Mouse (Mus musculus) CH12.LX (cell line): ENCODE measurements around the gene Mt1. TPM values are rescaled to one million over a fixed set of nuclear protein-coding genes. Genes with fewer than 3 reads are reported as not detected.

Experiments used
- DNase-seq: peaks from one replicate; pipeline ENCODE4 v3.0.0-alpha.2; 2013; ENCODE audit errors: extremely low read depth
- H3K27ac ChIP-seq: 2 replicates; pipeline ENCODE4 v1.5.1; 2012; ENCODE audit warnings: low read depth, mild to moderate bottlenecking, control low read depth, moderate library complexity; ENCODE audit not compliant: insufficient read depth
- H3K27me3 ChIP-seq: replicated peaks from 2 replicates; pipeline ENCODE3; 2012; ENCODE audit warnings: inconsistent platforms
- H3K36me3 ChIP-seq, 2 experiments: replicated peaks in 1 of 2; 2 replicates each; pipeline versions ENCODE3 to v1.6.1; 2012; ENCODE audit warnings: inconsistent platforms in 1 of 2, low read length in 1 of 2, mild to moderate bottlenecking in 1 of 2, mixed read lengths in 1 of 2, moderate library complexity in 1 of 2; ENCODE audit not compliant: control insufficient read depth in 1 of 2, insufficient read depth in 1 of 2
- H3K4me1 ChIP-seq, 2 experiments: 2 replicates each; pipeline ENCODE4 v1.6.1; 2012; ENCODE audit warnings: inconsistent platforms in 1 of 2, moderate library complexity in 1 of 2; ENCODE audit not compliant: insufficient read depth in 2 of 2, control insufficient read depth in 1 of 2
- H3K4me2 ChIP-seq: 2 replicates; pipeline ENCODE4 v1.6.1; 2012; ENCODE audit warnings: low read depth, mild to moderate bottlenecking, control low read depth; ENCODE audit not compliant: poor library complexity, insufficient read depth, severe bottlenecking
- H3K4me3 ChIP-seq, 3 experiments: fragments of 150-350 bp in 1 of 3; sonication (generic) in 1 of 3; replicated peaks in 1 of 3; 2 replicates each; pipeline versions ENCODE3 to v1.5.1; 2011 to 2012; ENCODE audit warnings: low read depth in 2 of 3, low read length in 2 of 3, mild to moderate bottlenecking in 2 of 3, moderate library complexity in 2 of 3, control low read depth in 1 of 3, improper control_type of control experiment in 1 of 3, inconsistent platforms in 1 of 3, mixed read lengths in 1 of 3; ENCODE audit not compliant: poor library complexity in 1 of 3
- H3K79me2 ChIP-seq: replicated peaks from 2 replicates; pipeline ENCODE4 v1.6.1; 2012; ENCODE audit warnings: mild to moderate bottlenecking, moderate library complexity; ENCODE audit not compliant: control insufficient read depth, poor library complexity, insufficient read depth, severe bottlenecking; ENCODE audit errors: extremely low read depth
- H3K9ac ChIP-seq: 2 replicates; pipeline ENCODE4 v1.6.1; 2012; ENCODE audit warnings: low read depth, mild to moderate bottlenecking, control low read depth, moderate library complexity; ENCODE audit not compliant: insufficient read depth
- H3K9me3 ChIP-seq: replicated peaks from 2 replicates; pipeline ENCODE3; 2012; ENCODE audit warnings: low read length, inconsistent platforms, mixed read lengths
- BHLHE40 ChIP-seq: IDR thresholded peaks from 2 replicates; pipeline ENCODE4 v1.6.1; 2011; ENCODE audit warnings: mild to moderate bottlenecking, low read depth, low read length, improper control_type of control experiment
- CHD1 ChIP-seq: IDR thresholded peaks from 2 replicates; pipeline ENCODE4 v1.6.1; 2012; ENCODE audit warnings: low read depth, low read length, improper control_type of control experiment, inconsistent platforms
- CHD2 ChIP-seq: IDR thresholded peaks from 2 replicates; pipeline ENCODE4 v1.6.1; 2011; ENCODE audit warnings: low read length, improper control_type of control experiment
- CTCF ChIP-seq, 2 experiments: IDR thresholded peaks in 1 of 2; conservative IDR thresholded peaks in 1 of 2; 2 replicates each; pipeline ENCODE4 v1.5.1; 2011 to 2012; ENCODE audit warnings: low read depth in 2 of 2, low read length in 2 of 2, improper control_type of control experiment in 1 of 2, inconsistent platforms in 1 of 2, mild to moderate bottlenecking in 1 of 2, moderate library complexity in 1 of 2
- E2F4 ChIP-seq: IDR thresholded peaks from 2 replicates; pipeline ENCODE4 v1.6.1; 2011; ENCODE audit warnings: low read depth, low read length, improper control_type of control experiment; ENCODE audit not compliant: insufficient replicate concordance
- ELF1 ChIP-seq: IDR thresholded peaks from 2 replicates; pipeline ENCODE4 v1.6.1; 2014; ENCODE audit warnings: low read depth, mild to moderate bottlenecking, inconsistent platforms, low read length, improper control_type of control experiment
- EP300 ChIP-seq: IDR thresholded peaks from 2 replicates; pipeline ENCODE4 v1.6.1; 2011; ENCODE audit warnings: low read length, improper control_type of control experiment
- ETS1 ChIP-seq: conservative IDR thresholded peaks from 2 replicates; pipeline ENCODE4 v1.6.1; 2012; ENCODE audit warnings: low read depth, mild to moderate bottlenecking, inconsistent platforms, low read length, improper control_type of control experiment, moderate library complexity
- GABPA ChIP-seq: IDR thresholded peaks from 2 replicates; pipeline ENCODE4 v1.6.1; 2012; ENCODE audit warnings: low read depth, low read length, improper control_type of control experiment, inconsistent platforms; ENCODE audit not compliant: insufficient replicate concordance
- HCFC1 ChIP-seq: IDR thresholded peaks from 2 replicates; pipeline ENCODE4 v1.6.1; 2012; ENCODE audit warnings: low read depth, mild to moderate bottlenecking, inconsistent platforms, low read length, improper control_type of control experiment
- IRF4 ChIP-seq: IDR thresholded peaks from 2 replicates; pipeline ENCODE4 v1.6.1; 2014; ENCODE audit warnings: low read depth, mild to moderate bottlenecking, inconsistent platforms, low read length, improper control_type of control experiment
- JUN ChIP-seq: IDR thresholded peaks from 2 replicates; pipeline ENCODE4 v1.6.1; 2011; ENCODE audit warnings: low read depth, mild to moderate bottlenecking, low read length, improper control_type of control experiment, moderate library complexity; ENCODE audit not compliant: insufficient read depth
- JUND ChIP-seq: conservative IDR thresholded peaks from 2 replicates; pipeline ENCODE4 v1.6.1; 2011; ENCODE audit warnings: low read depth, low read length, improper control_type of control experiment
- KAT2A ChIP-seq: IDR thresholded peaks from 2 replicates; pipeline ENCODE4 v1.6.1; 2012; ENCODE audit warnings: low read length, improper control_type of control experiment, inconsistent platforms; ENCODE audit not compliant: insufficient replicate concordance
- MAFK ChIP-seq: IDR thresholded peaks from 2 replicates; pipeline ENCODE4 v1.6.1; 2011; ENCODE audit warnings: low read length, improper control_type of control experiment; ENCODE audit not compliant: insufficient replicate concordance
- MAX ChIP-seq: IDR thresholded peaks from 2 replicates; pipeline ENCODE4 v1.6.1; 2011; ENCODE audit warnings: low read length, improper control_type of control experiment
- MAZ ChIP-seq: IDR thresholded peaks from 2 replicates; pipeline ENCODE4 v1.6.1; 2012; ENCODE audit warnings: low read depth, mild to moderate bottlenecking, inconsistent platforms, low read length, improper control_type of control experiment, moderate library complexity
- MEF2A ChIP-seq: IDR thresholded peaks from 2 replicates; pipeline ENCODE4 v1.6.1; 2014; ENCODE audit warnings: low read depth, mild to moderate bottlenecking, inconsistent platforms, low read length, improper control_type of control experiment, borderline replicate concordance
- MXI1 ChIP-seq: IDR thresholded peaks from 2 replicates; pipeline ENCODE4 v1.6.1; 2011; ENCODE audit warnings: mild to moderate bottlenecking, low read depth, low read length, improper control_type of control experiment
- MYC ChIP-seq: IDR thresholded peaks from 2 replicates; pipeline ENCODE4 v1.6.1; 2011; ENCODE audit warnings: low read depth, mild to moderate bottlenecking, improper control_type of control experiment, low read length
- NELFE ChIP-seq: IDR thresholded peaks from 2 replicates; pipeline ENCODE4 v1.6.1; 2011; ENCODE audit warnings: low read depth, low read length, improper control_type of control experiment
- NRF1 ChIP-seq: IDR thresholded peaks from 2 replicates; pipeline ENCODE4 v1.6.1; 2014; ENCODE audit warnings: low read depth, mild to moderate bottlenecking, inconsistent platforms, low read length, improper control_type of control experiment, moderate library complexity
- PAX5 ChIP-seq: IDR thresholded peaks from 2 replicates; pipeline ENCODE4 v1.6.1; 2012; ENCODE audit warnings: low read length, inconsistent platforms, mixed read lengths
- POLR2A ChIP-seq: IDR thresholded peaks from 2 replicates; pipeline ENCODE4 v1.6.1; 2011; ENCODE audit warnings: low read depth, mild to moderate bottlenecking, improper control_type of control experiment, low read length
- POLR2AphosphoS2 ChIP-seq: IDR thresholded peaks from 2 replicates; pipeline ENCODE4 v1.6.1; 2011; ENCODE audit warnings: low read depth, low read length, improper control_type of control experiment
- RAD21 ChIP-seq: IDR thresholded peaks from 2 replicates; pipeline ENCODE4 v1.6.1; 2011; ENCODE audit warnings: low read depth, mild to moderate bottlenecking, low read length, improper control_type of control experiment, moderate library complexity
- RCOR1 ChIP-seq: conservative IDR thresholded peaks from 2 replicates; pipeline ENCODE4 v1.6.1; 2012; ENCODE audit warnings: low read depth, mild to moderate bottlenecking, inconsistent platforms, low read length, improper control_type of control experiment
- SIN3A ChIP-seq: IDR thresholded peaks from 2 replicates; pipeline ENCODE4 v1.6.1; 2012; ENCODE audit warnings: low read length, improper control_type of control experiment, inconsistent platforms
- SMC3 ChIP-seq: IDR thresholded peaks from 2 replicates; pipeline ENCODE4 v1.6.1; 2011; ENCODE audit warnings: low read depth, low read length, improper control_type of control experiment
- TBP ChIP-seq: conservative IDR thresholded peaks from 2 replicates; pipeline ENCODE4 v1.6.1; 2011; ENCODE audit warnings: low read depth, low read length, improper control_type of control experiment
- TCF12 ChIP-seq: IDR thresholded peaks from 2 replicates; pipeline ENCODE4 v1.6.1; 2014; ENCODE audit warnings: low read depth, mild to moderate bottlenecking, inconsistent platforms, low read length, improper control_type of control experiment
- UBTF ChIP-seq: IDR thresholded peaks from 2 replicates; pipeline ENCODE4 v1.6.1; 2012; ENCODE audit warnings: low read depth, mild to moderate bottlenecking, inconsistent platforms, low read length, improper control_type of control experiment, moderate library complexity
- USF1 ChIP-seq: IDR thresholded peaks from 2 replicates; pipeline ENCODE4 v1.6.1; 2014; ENCODE audit warnings: low read depth, mild to moderate bottlenecking, inconsistent platforms, low read length, improper control_type of control experiment
- USF2 ChIP-seq: conservative IDR thresholded peaks from 2 replicates; pipeline ENCODE4 v1.6.1; 2011; ENCODE audit warnings: low read depth, low read length, improper control_type of control experiment
- ZC3H11A ChIP-seq: IDR thresholded peaks from 2 replicates; pipeline ENCODE4 v1.6.1; 2012; ENCODE audit warnings: low read depth, mild to moderate bottlenecking, inconsistent platforms, low read length, improper control_type of control experiment
- ZKSCAN1 ChIP-seq: IDR thresholded peaks from 2 replicates; pipeline ENCODE4 v1.6.1; 2012; ENCODE audit warnings: low read depth, inconsistent platforms, low read length, improper control_type of control experiment, borderline replicate concordance
- ZMIZ1 ChIP-seq: IDR thresholded peaks from 2 replicates; pipeline ENCODE4 v1.6.1; 2012; ENCODE audit warnings: low read depth, mild to moderate bottlenecking, inconsistent platforms, low read length, improper control_type of control experiment
- ZNF384 ChIP-seq: IDR thresholded peaks from 2 replicates; pipeline ENCODE4 v1.6.1; 2012; ENCODE audit warnings: low read depth, low read length, improper control_type of control experiment, inconsistent platforms
- dilution Hi-C: fragments of 300-500 bp; cut with MboI; formaldehyde crosslinking; loops from 2 replicates; pipeline ENCODE4 v1.14.3; 2020; ENCODE audit warnings: low sequenced_read_pairs; ENCODE audit not compliant: extremely low pct_unique_long_range_greater_than_20kb, extremely low pct_ligation_motif_present
- in situ Hi-C: fragments of 300-500 bp; cut with MboI; formaldehyde crosslinking; loops from 3 replicates; pipeline ENCODE4 v1.14.3; 2019; ENCODE audit warnings: low sequenced_read_pairs, low pct_ligation_motif_present, low pct_unique_long_range_greater_than_20kb, mixed read lengths
- polyA plus RNA-seq: library from polyadenylated mRNA; unstranded; fragments of >175 nt; gene quantifications from 2 replicates; pipeline ENCODE4 v1.2.1, GENCODE M21; 2012; ENCODE audit warnings: low read depth; ENCODE audit not compliant: insufficient read length
- total RNA-seq, 2 experiments: library from RNA; depleted of rRNA; stranded (reverse); fragments of 300-350 nt in 1 of 2; fragments of >200 nt in 1 of 2; gene quantifications; 2 replicates each; pipeline ENCODE4 v1.2.3; 2012 to 2014

Mt1 gene
- total and polyA plus RNA-seq, 3 experiments = 19.9 to 239 (median 62.7) TPM

DNA sequence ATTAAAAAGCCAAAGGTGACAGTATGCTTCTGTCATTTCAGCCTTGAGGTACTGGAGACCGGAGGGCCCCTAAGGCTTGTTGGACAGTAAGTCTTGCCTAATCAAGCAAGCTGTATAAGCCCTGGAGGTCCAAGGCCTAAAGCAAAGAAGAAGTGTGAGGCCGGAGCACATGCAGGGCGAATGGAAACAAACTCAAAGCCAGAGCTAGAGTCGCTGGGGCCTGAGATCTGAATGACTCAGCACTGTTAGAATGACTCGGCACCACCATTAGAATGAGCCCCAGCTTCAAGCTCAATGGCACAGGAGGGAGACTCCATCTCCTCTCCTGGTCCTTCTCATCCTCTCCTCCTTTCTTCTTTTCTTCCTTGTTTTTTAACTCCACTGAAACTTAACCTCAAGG is 28.0 kb upstream of the Mt1 start:
- dilution Hi-C loops (no loop called here), in situ Hi-C loops (no loop called here)
- H3K27me3 ChIP-seq = no peaks in the 10 kb centered on the region
- H3K9ac ChIP-seq = 0 out of 2 replicates have a peak overlapping the region, but pooled peaks have one; percentile 27
- H3K4me1 ChIP-seq = peaks cover 15% of the 10 kb centered on the region in 2 experiments
- peak; percentile 89 for DNase-seq
- no peak overlapping the region for H3K4me3 ChIP-seq
- no peaks in the 10 kb centered on the region for H3K9me3 ChIP-seq
- H3K36me3 ChIP-seq = no peaks in the 10 kb centered on the region
- peak; percentile 96 for TF ChIP-seq JUN
- 0 out of 2 replicates have a peak, but pooled peaks have one; percentile 45 for TF ChIP-seq ZMIZ1
- no peak for TF ChIP-seq SMC3
- TF ChIP-seq CHD1 = no peak
- TF ChIP-seq CHD2 = peak; percentile 87
- 0 out of 2 replicates have a peak, but pooled peaks have one; percentile 19 for TF ChIP-seq NRF1
- TF ChIP-seq PAX5 = no peak
- TF ChIP-seq NELFE = no peak
- no peak; the same call in 1 of the 2 replicates for TF ChIP-seq MAZ
- peak; percentile 97 for TF ChIP-seq MAX
- no peak for TF ChIP-seq ZC3H11A
- peak; percentile 85 for TF ChIP-seq SIN3A
- no peak for TF ChIP-seq E2F4
- peak; percentile 95 for TF ChIP-seq JUND
- TF ChIP-seq MXI1 = peak; percentile 94
- TF ChIP-seq EP300 = peak; percentile 99
- no peak for TF ChIP-seq ZNF384
- TF ChIP-seq ELF1 = no peak; the same call in 1 of the 2 replicates
- no peak for TF ChIP-seq POLR2AphosphoS2
- no peak for TF ChIP-seq USF1
- TF ChIP-seq GABPA = no peak
- no peak for TF ChIP-seq CTCF (conservative IDR thresholded peaks at IDR 0.05 in 1 of 2, IDR thresholded peaks at IDR 0.05 in 1 of 2; ENCODE audit: low read depth in 2 of 2, low read length in 2 of 2)
- TF ChIP-seq TCF12 = peak; percentile 83
- TF ChIP-seq UBTF = peak; percentile 94
- TF ChIP-seq BHLHE40 = peak; percentile 93
- no peak for TF ChIP-seq HCFC1
- peak; percentile 98 for TF ChIP-seq MAFK
- TF ChIP-seq MEF2A = peak; percentile 86
- no peak for TF ChIP-seq ZKSCAN1
- TF ChIP-seq RAD21 = no peak
- peak; percentile 100 for TF ChIP-seq IRF4
- TF ChIP-seq TBP = peak; percentile 73
- TF ChIP-seq MYC = peak; percentile 96
- peak; percentile 52 for TF ChIP-seq POLR2A
- no peak for TF ChIP-seq USF2
- no peak for TF ChIP-seq KAT2A
- TF ChIP-seq RCOR1 = peak; percentile 92; the same call in 1 of the 2 replicates
- peak; percentile 89 for TF ChIP-seq ETS1
- no peak overlapping the region for H3K4me2 ChIP-seq
- no peaks in the 10 kb centered on the region for H3K79me2 ChIP-seq
- peak overlapping the region; percentile 79 for H3K27ac ChIP-seq
